Mouse (Mus musculus) cortical plate, adult 2 months (tissue): ENCODE data around the gene Rps6kl1. TPM values are rescaled to one million over a fixed set of nuclear protein-coding genes. Genes with fewer than 3 reads are reported as not detected.

Experiments
- H3K27ac ChIP-seq: fragments of 200-500 bp; 2 replicates; pipeline ENCODE4 v1.5.1; 2012; ENCODE audit warnings: low read length, control low read depth, inconsistent platforms; ENCODE audit not compliant: insufficient read depth
- H3K4me1 ChIP-seq: fragments of 200-500 bp; 2 replicates; pipeline ENCODE4 v1.6.1; 2011; ENCODE audit warnings: low read length; ENCODE audit not compliant: control insufficient read depth, insufficient read depth
- H3K4me3 ChIP-seq: fragments of 200-500 bp; 2 replicates; pipeline ENCODE4 v1.5.1; 2011; ENCODE audit warnings: mild to moderate bottlenecking, low read length, control low read depth; ENCODE audit not compliant: insufficient read depth
- CTCF ChIP-seq: fragments of 200-500 bp; IDR thresholded peaks from 2 replicates; pipeline ENCODE4 v1.5.1; 2011; ENCODE audit warnings: mild to moderate bottlenecking, control low read depth, low read length; ENCODE audit not compliant: insufficient read depth; ENCODE audit errors: extremely low read depth
- POLR2A ChIP-seq: fragments of 200-500 bp; IDR thresholded peaks from 2 replicates; pipeline ENCODE4 v1.6.1; 2011; ENCODE audit warnings: mild to moderate bottlenecking, low read length, control low read depth; ENCODE audit not compliant: insufficient read depth; ENCODE audit errors: extremely low read depth
- polyA plus RNA-seq: library from polyadenylated mRNA; depleted of rRNA; stranded (reverse); fragments of >200 nt; gene quantifications from 2 replicates; pipeline ENCODE4 v1.2.3, GENCODE M21; 2012

Gene Rps6kl1
- polyA plus RNA-seq, 1 experiment = 39.2 TPM

- Histone ChIP-seq H3K4me3 (no peak overlapping the region; the same call in 1 of the 2 replicates), H3K4me1 (no peaks in the 10 kb centered on the region), H3K27ac (no peak overlapping the region)
- no peak for TF ChIP-seq POLR2A
- TF ChIP-seq CTCF = no peak
These were observed 25.1 kb upstream of the Rps6kl1 start for GRCm38 (mm10) chr12:85175926-85176845.

- Histone ChIP-seq H3K4me1 (no peaks in the 10 kb centered on the region), H3K4me3 (no peak overlapping the region), H3K27ac (no peak overlapping the region)
- TF ChIP-seq CTCF = no peak
- no peak for TF ChIP-seq POLR2A
These were observed 24.1 kb upstream of the Rps6kl1 start for GRCm38 (mm10) chr12:85175087-85175675.

GRCm38 (mm10) chr12:85174016-85174415, 23.0 kb upstream of the Rps6kl1 start:
- no peaks in the 10 kb centered on the region for H3K4me1 ChIP-seq
- TF ChIP-seq POLR2A (no peak), CTCF (no peak)
- no peak overlapping the region for H3K4me3 ChIP-seq
- H3K27ac ChIP-seq = no peak overlapping the region

GRCm38 (mm10) chr12:85170948-85171307, 19.9 kb upstream of the Rps6kl1 start:
- no peak for TF ChIP-seq CTCF
- no peak for TF ChIP-seq POLR2A
- Histone ChIP-seq H3K4me1 (no peaks in the 10 kb centered on the region), H3K4me3 (no peak overlapping the region), H3K27ac (no peak overlapping the region)

- Histone ChIP-seq H3K4me1 (no peaks in the 10 kb centered on the region), H3K4me3 (no peak overlapping the region), H3K27ac (no peak overlapping the region)
- no peak for TF ChIP-seq CTCF
- TF ChIP-seq POLR2A = no peak
These were observed 19.4 kb upstream of the Rps6kl1 start for GRCm38 (mm10) chr12:85170284-85170947.

GRCm38 (mm10) chr12:85169877-85170276, 18.8 kb upstream of the Rps6kl1 start:
- TF ChIP-seq CTCF (no peak), POLR2A (no peak)
- no peak overlapping the region for H3K27ac ChIP-seq
- H3K4me1 ChIP-seq = no peaks in the 10 kb centered on the region
- no peak overlapping the region for H3K4me3 ChIP-seq

GRCm38 (mm10) chr12:85169117-85169858, 18.2 kb upstream of the Rps6kl1 start:
- no peaks in the 10 kb centered on the region for H3K4me1 ChIP-seq
- TF ChIP-seq CTCF = peak; percentile 78
- no peak for TF ChIP-seq POLR2A
- H3K4me3 ChIP-seq = peak overlapping the region; percentile 35
- no peak overlapping the region for H3K27ac ChIP-seq

GRCm38 (mm10) chr12:85166631-85167030, 15.6 kb upstream of the Rps6kl1 start:
- TF ChIP-seq POLR2A (no peak), CTCF (no peak)
- Histone ChIP-seq H3K4me1 (no peaks in the 10 kb centered on the region), H3K4me3 (no peak overlapping the region), H3K27ac (no peak overlapping the region)

- no peak overlapping the region for H3K27ac ChIP-seq
These were observed 13.9 kb upstream of the Rps6kl1 start for GRCm38 (mm10) chr12:85164996-85165395.

More at GRCm38 (mm10) chr12:85164996-85165395, 13.9 kb upstream of the Rps6kl1 start:
- no peaks in the 10 kb centered on the region for H3K4me1 ChIP-seq
- H3K4me3 ChIP-seq = no peak overlapping the region
- TF ChIP-seq CTCF = no peak
- TF ChIP-seq POLR2A = no peak
